Mouse (Mus musculus): ENCODE measurements around the gene Slc7a4. TPM values are rescaled to one million over a fixed set of nuclear protein-coding genes. Genes with fewer than 3 reads are reported as not detected.

The Slc7a4 gene
- 0.56 and 3.7 TPM in 2 replicates for polyA plus RNA-seq (2012; ENCODE audit: low replicate concordance)

GRCm38 (mm10) chr16:17583064-17583463 is at the start of gene Slc7a4:
Gene Slc7a4 (minus strand): TSS chr16:17583214.

GRCm38 (mm10) chr16:17619198-17620105 is 36.4 kb upstream of the Slc7a4 start, which contains the start of gene Smpd4:
Gene Smpd4 (plus strand): TSS chr16:17619354.

GRCm38 (mm10) chr16:17561751-17562208 is 21.2 kb downstream of the Slc7a4 start, which contains the start of gene P2rx6:
Gene P2rx6 (plus strand): TSS chr16:17561885.

GRCm38 (mm10) chr16:17561128-17561750 is 21.8 kb downstream of the Slc7a4 start, which contains the start of gene Lrrc74b:
Gene Lrrc74b (minus strand): TSS chr16:17561247.

GRCm38 (mm10) chr16:17530640-17531288 is 52.2 kb downstream of the Slc7a4 start, which contains the start of gene Thap7:
Gene Thap7 (minus strand): TSS chr16:17531136.

Other genes starting within 250 kb of the Slc7a4 start
- 3.3 and 8.2 TPM in 2 replicates for gene Snap29, start 177.2 kb downstream of the Slc7a4 start, polyA plus RNA-seq (2012; ENCODE audit: low replicate concordance)
- 6.0 and 19.9 TPM in 2 replicates for gene Pi4ka, start 176.9 kb downstream of the Slc7a4 start, polyA plus RNA-seq (2012; ENCODE audit: low replicate concordance)
- gene Crkl, start 131.2 kb downstream of the Slc7a4 start, polyA plus RNA-seq (2012; ENCODE audit: low replicate concordance), result 25.4 and 29.1 TPM in 2 replicates
- gene Aifm3, start 93.6 kb downstream of the Slc7a4 start, polyA plus RNA-seq (2012; ENCODE audit: low replicate concordance), result not detected in 2 replicates
- gene Lztr1, start 74.5 kb downstream of the Slc7a4 start, polyA plus RNA-seq (2012; ENCODE audit: low replicate concordance), result 11.7 and 43.6 TPM in 2 replicates
- 191 and 262 TPM in 2 replicates for gene Thap7, start 52.1 kb downstream of the Slc7a4 start, polyA plus RNA-seq (2012; ENCODE audit: low replicate concordance)
- gene Lrrc74b, start 22.0 kb downstream of the Slc7a4 start, polyA plus RNA-seq (2012; ENCODE audit: low replicate concordance), result 0.30 TPM in 1 of 2 replicates, not detected in the other
- not detected in 2 replicates for gene P2rx6, start 21.3 kb downstream of the Slc7a4 start, polyA plus RNA-seq (2012; ENCODE audit: low replicate concordance)
- 9.8 and 140 TPM in 2 replicates for gene Smpd4, start 36.1 kb upstream of the Slc7a4 start, polyA plus RNA-seq (2012; ENCODE audit: low replicate concordance)
- gene Ccdc74a, start 63.3 kb upstream of the Slc7a4 start, polyA plus RNA-seq (2012; ENCODE audit: low replicate concordance), result 18.7 and 55.3 TPM in 2 replicates
- gene Med15, start 149.7 kb upstream of the Slc7a4 start, polyA plus RNA-seq (2012; ENCODE audit: low replicate concordance), result 147 and 310 TPM in 2 replicates
- gene Klhl22, start 176.4 kb upstream of the Slc7a4 start, polyA plus RNA-seq (2012; ENCODE audit: low replicate concordance), result 2.3 and 30.3 TPM in 2 replicates
- 3.8 and 4.0 TPM in 2 replicates for gene Scarf2, start 214.1 kb upstream of the Slc7a4 start, polyA plus RNA-seq (2012; ENCODE audit: low replicate concordance)
- gene B830017H08Rik, start 249.9 kb upstream of the Slc7a4 start, polyA plus RNA-seq (2012; ENCODE audit: low replicate concordance), result not detected in 2 replicates

All from leukemia stem cell, adult 10-12 weeks (primary cell).